Mouse (Mus musculus): ENCODE measurements around the gene Fhdc1. TPM values are rescaled to one million over a fixed set of nuclear protein-coding genes. Genes with fewer than 3 reads are reported as not detected.

Gene Fhdc1
- polyA plus RNA-seq, 1 experiment from 2014 or later, result 17.8 TPM

DNA sequence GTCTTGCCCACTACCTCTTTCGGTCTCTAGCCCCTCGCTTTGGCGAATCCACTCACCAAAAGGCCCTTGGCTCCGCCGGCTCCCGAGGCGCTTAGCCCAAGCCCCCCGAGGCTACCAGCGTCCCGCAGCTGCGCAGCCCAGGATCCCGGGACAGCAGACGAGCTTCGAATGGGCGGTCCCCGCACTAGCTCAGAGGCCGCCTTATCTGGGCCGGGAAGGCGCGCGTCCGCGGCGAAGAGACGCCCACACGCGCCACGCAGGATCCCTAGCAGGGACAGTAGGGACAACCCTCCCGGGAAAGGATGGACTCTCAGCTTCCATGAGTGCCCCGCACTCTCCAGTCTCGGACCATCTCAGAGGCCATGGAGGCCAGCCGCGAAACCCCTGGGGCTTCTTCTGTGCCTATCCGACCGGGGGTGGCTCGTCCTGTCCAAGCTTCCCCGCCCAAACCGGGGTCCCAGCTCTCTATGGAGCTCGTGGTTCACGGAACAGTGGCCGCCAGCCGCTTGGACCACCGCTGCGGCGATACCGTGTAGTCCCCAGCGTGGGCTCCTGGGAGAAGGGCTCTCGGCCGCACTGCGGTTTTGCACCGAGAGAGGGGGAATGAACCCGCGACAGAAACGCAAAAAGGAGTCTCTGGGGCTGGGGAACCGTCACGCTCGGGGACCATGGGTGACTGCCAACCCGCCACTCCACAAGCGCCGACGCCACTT lies 780 bp downstream of the Fhdc1 start:
- H3K27ac ChIP-seq (replicated peaks), result peak overlapping the region; percentile 90
- peak overlapping the region; percentile 78 for H3K4me3 ChIP-seq (ENCODE audit: low read depth, low read length)
- peak overlapping the region; percentile 100 for H3K4me2 ChIP-seq (replicated peaks; ENCODE audit: low read depth)
- H3K9me3 ChIP-seq (ENCODE audit: control insufficient read depth, low read length), result no peaks in the 10 kb centered on the region
- H3K27me3 ChIP-seq (ENCODE audit: control insufficient read depth, insufficient read depth, low read length), result no peaks in the 10 kb centered on the region
- no peaks in the 10 kb centered on the region for H3K4me1 ChIP-seq (replicated peaks; ENCODE audit: control insufficient read depth, insufficient read depth)
- H3K9ac ChIP-seq (ENCODE audit: low read length), result peak overlapping the region; percentile 87
- TF ChIP-seq CTCF (IDR thresholded peaks at IDR 0.05; ENCODE audit: low read depth), result no peak
- TF ChIP-seq EP300 (optimal IDR thresholded peaks at IDR 0.05), result no peak
- ATAC-seq (ENCODE audit: low FRiP score, low TSS enrichment) (peak; percentile 71), DNase-seq (ENCODE audit: low spot score) (peak; percentile 75)
- under 1% methylated on average over 61 of the region's 61 CpGs for WGBS
- no peaks in the 10 kb centered on the region for H3K36me3 ChIP-seq (ENCODE audit: control insufficient read depth, insufficient read depth, low read length)

DNA sequence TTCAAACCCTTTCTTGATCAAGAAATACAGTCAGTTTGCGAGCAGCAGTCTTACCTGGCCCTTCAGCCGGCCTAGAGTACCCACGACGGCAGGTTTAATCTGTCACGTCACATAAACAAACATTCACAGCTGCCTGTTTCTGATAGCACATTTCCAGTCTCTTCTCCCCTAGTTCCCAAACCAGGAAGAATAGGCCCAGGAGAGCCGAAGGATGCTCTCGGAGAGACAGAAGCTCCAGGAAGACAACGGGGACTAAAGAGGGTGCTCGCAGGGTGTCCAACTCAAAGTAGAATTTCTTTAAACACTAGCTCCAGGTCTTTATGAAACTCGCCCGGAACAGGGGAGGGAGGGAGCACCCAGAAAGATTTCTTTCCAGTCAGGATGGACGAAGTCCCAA lies 1.3 kb downstream of the Fhdc1 start:
- Histone ChIP-seq H3K4me1 (replicated peaks; ENCODE audit: control insufficient read depth, insufficient read depth) (peaks cover 2% of the 10 kb centered on the region), H3K4me3 (ENCODE audit: low read depth, low read length) (peak overlapping the region; percentile 78), H3K9me3 (ENCODE audit: control insufficient read depth, low read length) (no peaks in the 10 kb centered on the region), H3K27me3 (ENCODE audit: control insufficient read depth, insufficient read depth, low read length) (no peaks in the 10 kb centered on the region), H3K36me3 (ENCODE audit: control insufficient read depth, insufficient read depth, low read length) (no peaks in the 10 kb centered on the region), H3K4me2 (replicated peaks; ENCODE audit: low read depth) (peak overlapping the region; percentile 100), H3K9ac (ENCODE audit: low read length) (peak overlapping the region; percentile 87), H3K27ac (replicated peaks) (peak overlapping the region; percentile 63)
- TF ChIP-seq CTCF (IDR thresholded peaks at IDR 0.05; ENCODE audit: low read depth) (no peak), EP300 (optimal IDR thresholded peaks at IDR 0.05) (no peak)
- no peak for ATAC-seq (ENCODE audit: low FRiP score, low TSS enrichment)
- no peak for DNase-seq (ENCODE audit: low spot score)
- 8% methylated on average over 12 of the region's 12 CpGs for WGBS

DNA sequence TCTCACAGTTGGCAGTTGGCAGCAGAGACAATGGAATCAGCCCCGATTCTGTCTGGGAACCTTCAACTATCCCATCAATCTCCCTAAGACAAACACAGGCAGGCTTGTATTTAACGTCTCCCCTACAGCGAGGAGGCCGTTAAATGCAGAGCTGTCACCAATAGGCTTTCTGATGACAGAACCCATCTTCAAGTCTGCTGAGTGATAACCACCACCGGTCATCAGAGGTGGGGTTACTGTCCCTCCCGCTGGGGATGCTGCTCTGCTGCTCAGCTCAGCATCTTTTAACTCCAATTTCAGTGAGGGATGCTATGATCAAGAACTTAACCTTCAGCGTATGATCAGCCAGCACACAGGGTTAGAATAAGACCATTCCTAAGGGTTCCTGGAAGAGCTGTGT lies 2.0 kb downstream of the Fhdc1 start:
- 36% methylated on average over 7 of the region's 7 CpGs for WGBS
- H3K36me3 ChIP-seq (ENCODE audit: control insufficient read depth, insufficient read depth, low read length), result no peaks in the 10 kb centered on the region
- peak overlapping the region; percentile 87; the same call in 1 of the 2 replicates for H3K9ac ChIP-seq (ENCODE audit: low read length)
- H3K4me1 ChIP-seq (replicated peaks; ENCODE audit: control insufficient read depth, insufficient read depth), result peaks cover 8% of the 10 kb centered on the region
- ATAC-seq (ENCODE audit: low FRiP score, low TSS enrichment), result no peak
- H3K27me3 ChIP-seq (ENCODE audit: control insufficient read depth, insufficient read depth, low read length), result no peaks in the 10 kb centered on the region
- DNase-seq (ENCODE audit: low spot score), result no peak
- H3K4me2 ChIP-seq (replicated peaks; ENCODE audit: low read depth), result peak overlapping the region; percentile 100
- TF ChIP-seq EP300 (optimal IDR thresholded peaks at IDR 0.05) (no peak), CTCF (IDR thresholded peaks at IDR 0.05; ENCODE audit: low read depth) (no peak)
- no peaks in the 10 kb centered on the region for H3K9me3 ChIP-seq (ENCODE audit: control insufficient read depth, low read length)
- peak overlapping the region; percentile 78 for H3K4me3 ChIP-seq (ENCODE audit: low read depth, low read length)
- H3K27ac ChIP-seq (replicated peaks), result no peak overlapping the region

DNA sequence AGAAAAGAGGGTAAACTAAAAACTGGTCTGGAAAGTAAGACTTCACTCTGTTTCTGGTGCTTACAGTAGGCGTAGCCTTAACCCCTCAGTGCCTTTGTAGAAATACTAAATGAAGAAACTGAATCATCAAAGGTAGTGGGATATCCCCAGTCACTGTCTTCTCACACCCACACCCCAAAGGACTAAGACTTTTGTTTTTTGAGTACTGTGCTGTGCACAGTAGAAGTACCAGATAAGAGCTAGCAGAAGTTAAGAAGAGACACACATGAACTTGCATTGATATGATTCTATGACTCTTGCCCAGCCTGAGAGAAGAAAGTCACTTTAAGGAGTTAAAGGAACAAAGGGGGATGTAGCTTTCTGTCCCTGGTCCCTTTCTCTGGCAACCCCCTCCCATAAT lies 2.7 kb downstream of the Fhdc1 start:
- Histone ChIP-seq H3K4me1 (replicated peaks; ENCODE audit: control insufficient read depth, insufficient read depth) (peaks cover 8% of the 10 kb centered on the region), H3K27me3 (ENCODE audit: control insufficient read depth, insufficient read depth, low read length) (no peaks in the 10 kb centered on the region), H3K9ac (ENCODE audit: low read length) (no peak overlapping the region), H3K27ac (replicated peaks) (no peak overlapping the region), H3K36me3 (ENCODE audit: control insufficient read depth, insufficient read depth, low read length) (no peaks in the 10 kb centered on the region), H3K4me2 (replicated peaks; ENCODE audit: low read depth) (peak overlapping the region; percentile 100), H3K4me3 (ENCODE audit: low read depth, low read length) (peak overlapping the region; percentile 78; the same call in 1 of the 2 replicates), H3K9me3 (ENCODE audit: control insufficient read depth, low read length) (no peaks in the 10 kb centered on the region)
- TF ChIP-seq EP300 (optimal IDR thresholded peaks at IDR 0.05) (no peak), CTCF (IDR thresholded peaks at IDR 0.05; ENCODE audit: low read depth) (no peak)
- ATAC-seq (ENCODE audit: low FRiP score, low TSS enrichment), result no peak
- WGBS, result 89% methylated on average over 1 of the region's 1 CpGs
- no peak for DNase-seq (ENCODE audit: low spot score)

DNA sequence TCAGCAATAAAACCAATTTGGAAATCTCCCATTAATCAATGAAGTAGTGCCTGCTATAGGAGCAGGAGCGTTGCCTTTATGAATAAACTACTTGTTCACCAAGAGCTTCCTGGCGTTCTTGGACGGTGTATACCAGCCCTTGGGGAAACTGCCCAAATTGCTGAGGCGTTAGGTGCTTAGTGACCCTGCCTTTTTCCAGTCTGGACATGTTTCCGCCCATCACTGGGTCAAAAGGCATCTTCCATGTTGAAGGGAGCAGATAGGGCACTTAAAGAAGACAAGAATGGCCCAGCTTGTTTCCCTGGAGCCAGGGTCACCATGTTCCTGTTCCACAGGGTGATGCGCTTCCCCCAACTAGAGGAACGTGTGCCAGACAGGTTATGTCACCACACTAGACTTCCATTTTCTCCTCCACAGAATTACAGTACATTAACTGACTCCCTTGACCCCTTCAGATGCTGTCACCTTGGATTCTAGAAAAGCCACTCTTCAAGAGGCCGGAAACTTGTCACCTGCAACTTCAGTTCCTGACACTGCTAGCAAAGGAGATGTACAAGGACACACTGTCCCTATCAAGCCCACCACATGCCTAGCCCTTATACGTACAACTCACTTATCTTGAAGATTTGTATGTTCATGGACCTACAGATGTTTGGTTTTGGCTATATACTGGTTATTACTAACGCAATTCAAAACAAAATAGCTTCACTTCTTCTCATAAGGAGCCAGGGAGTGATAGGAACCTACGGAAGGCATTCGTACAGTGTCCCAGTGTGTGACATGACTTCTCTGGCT lies 5.1 kb downstream of the Fhdc1 start:
- ATAC-seq (ENCODE audit: low FRiP score, low TSS enrichment) (no peak), DNase-seq (ENCODE audit: low spot score) (no peak)
- Histone ChIP-seq H3K4me1 (replicated peaks; ENCODE audit: control insufficient read depth, insufficient read depth) (peaks cover 8% of the 10 kb centered on the region), H3K27ac (replicated peaks) (0 out of 2 replicates have a peak overlapping the region, but pooled peaks have one; percentile 49), H3K4me2 (replicated peaks; ENCODE audit: low read depth) (no peak overlapping the region), H3K36me3 (ENCODE audit: control insufficient read depth, insufficient read depth, low read length) (no peaks in the 10 kb centered on the region), H3K9ac (ENCODE audit: low read length) (no peak overlapping the region), H3K4me3 (ENCODE audit: low read depth, low read length) (no peak overlapping the region), H3K9me3 (ENCODE audit: control insufficient read depth, low read length) (no peaks in the 10 kb centered on the region), H3K27me3 (ENCODE audit: control insufficient read depth, insufficient read depth, low read length) (no peaks in the 10 kb centered on the region)
- TF ChIP-seq EP300 (optimal IDR thresholded peaks at IDR 0.05) (no peak), CTCF (IDR thresholded peaks at IDR 0.05; ENCODE audit: low read depth) (no peak)
- WGBS, result 82% methylated on average over 12 of the region's 12 CpGs

DNA sequence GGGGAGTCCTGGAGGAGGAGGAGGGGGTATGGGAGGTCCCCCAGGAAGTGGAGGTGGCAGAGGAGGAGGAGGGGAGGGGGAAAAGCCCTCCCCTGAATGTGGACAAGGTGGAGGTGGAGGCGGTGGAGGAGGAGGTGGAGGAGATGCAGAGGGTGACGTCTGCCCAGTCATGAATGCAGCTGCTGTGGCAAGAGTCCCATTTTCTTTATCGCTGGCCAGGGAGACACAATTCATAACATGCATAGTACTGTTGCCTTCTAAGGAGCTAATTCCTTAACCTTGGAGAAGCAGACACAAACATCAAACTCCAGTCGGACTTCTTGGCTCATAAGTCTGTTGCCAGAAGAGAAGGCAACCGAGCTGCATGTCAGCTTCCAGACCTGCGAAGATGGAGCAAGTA lies 5.8 kb downstream of the Fhdc1 start:
- no peak for TF ChIP-seq EP300 (optimal IDR thresholded peaks at IDR 0.05)
- no peak for TF ChIP-seq CTCF (IDR thresholded peaks at IDR 0.05; ENCODE audit: low read depth)
- H3K27me3 ChIP-seq (ENCODE audit: control insufficient read depth, insufficient read depth, low read length), result no peaks in the 10 kb centered on the region
- H3K9me3 ChIP-seq (ENCODE audit: control insufficient read depth, low read length), result no peaks in the 10 kb centered on the region
- no peak for DNase-seq (ENCODE audit: low spot score)
- WGBS, result 49% methylated on average over 6 of the region's 6 CpGs
- no peaks in the 10 kb centered on the region for H3K36me3 ChIP-seq (ENCODE audit: control insufficient read depth, insufficient read depth, low read length)
- H3K4me3 ChIP-seq (ENCODE audit: low read depth, low read length), result no peak overlapping the region
- no peak for ATAC-seq (ENCODE audit: low FRiP score, low TSS enrichment)
- H3K4me1 ChIP-seq (replicated peaks; ENCODE audit: control insufficient read depth, insufficient read depth), result peaks cover 8% of the 10 kb centered on the region
- peak overlapping the region; percentile 31; the same call in 1 of the 2 replicates for H3K4me2 ChIP-seq (replicated peaks; ENCODE audit: low read depth)
- peak overlapping the region; percentile 49 for H3K27ac ChIP-seq (replicated peaks)
- peak overlapping the region; percentile 38 for H3K9ac ChIP-seq (ENCODE audit: low read length)

Measured in stomach, postnatal 0 days (tissue).